Mouse (Mus musculus) embryo, embryonic 9.5 days (tissue): ENCODE measurements around the gene Ncapd3.
A peak's percentile ranks its signal among the peaks of the same experiment; 100 is the strongest.

Source experiments
- DNase-seq: peaks from one replicate; pipeline ENCODE4 v3.0.0-alpha.2; 2017; ENCODE audit errors: extremely low spot score

Ncapd3 gene

DNA sequence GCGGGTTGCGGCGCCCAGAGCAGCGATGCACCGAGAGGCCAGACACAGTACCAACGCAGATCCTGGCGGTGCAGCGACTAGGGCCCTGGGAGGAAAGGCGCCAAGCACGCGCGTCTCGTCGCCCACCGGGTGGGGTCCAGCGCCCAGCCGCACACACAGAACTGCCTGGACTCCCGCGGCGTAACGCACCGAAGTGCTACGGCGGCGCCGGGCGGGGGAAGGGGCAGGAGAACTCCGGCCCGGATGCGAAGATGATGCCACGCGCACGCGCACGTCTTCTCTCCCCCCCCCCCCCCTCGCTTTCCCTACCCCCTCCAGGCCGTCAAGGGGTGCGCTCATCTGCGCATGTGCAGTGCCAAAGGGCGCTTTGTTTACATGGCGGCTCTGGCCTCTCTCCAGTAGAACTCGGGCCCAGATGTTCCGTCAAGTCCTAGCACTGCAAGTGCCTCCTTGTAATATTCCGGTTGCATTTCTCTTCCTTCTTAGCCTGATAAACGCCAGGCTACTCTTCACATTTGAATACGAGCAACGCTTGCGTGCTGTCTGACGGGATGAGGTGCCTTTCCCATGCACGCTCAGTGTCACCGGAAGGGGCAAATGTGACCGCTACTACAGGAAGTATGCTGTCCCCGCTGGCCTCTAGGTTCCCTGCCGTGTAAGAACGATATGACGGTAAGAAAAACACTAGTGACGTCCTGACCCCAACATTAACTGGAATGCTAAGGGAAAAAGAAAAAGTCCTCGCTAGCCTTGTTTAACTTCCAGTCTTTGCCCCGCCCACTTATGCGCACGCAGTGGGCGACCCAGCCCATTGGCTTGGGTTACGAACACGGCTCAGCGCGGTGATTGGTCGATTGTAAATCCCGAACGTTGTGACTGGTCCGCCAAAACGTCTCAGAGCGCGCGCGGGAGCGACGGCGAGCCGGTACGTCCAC, at the start of gene Ncapd3, which contains the start of gene Vps26b:
Gene Ncapd3, plus strand, starts transcription at position 348 of the 935 bp plus-strand sequence.
Gene Vps26b, minus strand, starts transcription at position 238 of the 935 bp plus-strand sequence.
- DNase-seq: peak; percentile 95

DNA sequence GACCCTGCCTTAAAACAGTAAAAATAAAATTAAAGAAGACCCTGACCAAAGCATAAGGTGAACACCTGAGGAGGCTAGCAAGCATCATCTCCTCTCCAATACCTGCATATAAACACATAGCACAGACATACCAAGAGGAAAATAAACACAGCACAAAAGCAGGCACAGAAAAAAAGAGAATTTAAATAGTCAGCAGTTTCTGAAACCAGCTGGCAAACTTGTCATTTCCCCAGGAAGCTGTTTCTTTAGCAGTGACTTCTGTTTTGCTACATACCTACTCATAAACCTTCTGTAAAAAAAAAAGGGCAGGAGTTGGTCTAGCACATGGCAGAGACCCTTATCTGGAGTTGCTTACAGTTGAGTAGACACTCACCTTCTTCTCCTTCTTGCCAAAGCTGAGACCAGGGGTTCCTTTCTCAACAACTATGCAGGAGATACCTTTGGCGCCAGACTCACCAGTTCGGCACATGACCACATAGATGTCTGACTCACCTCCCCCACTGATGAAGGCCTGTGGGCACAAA, 44.8 kb upstream of the Ncapd3 start:
- no peak for DNase-seq

DNA sequence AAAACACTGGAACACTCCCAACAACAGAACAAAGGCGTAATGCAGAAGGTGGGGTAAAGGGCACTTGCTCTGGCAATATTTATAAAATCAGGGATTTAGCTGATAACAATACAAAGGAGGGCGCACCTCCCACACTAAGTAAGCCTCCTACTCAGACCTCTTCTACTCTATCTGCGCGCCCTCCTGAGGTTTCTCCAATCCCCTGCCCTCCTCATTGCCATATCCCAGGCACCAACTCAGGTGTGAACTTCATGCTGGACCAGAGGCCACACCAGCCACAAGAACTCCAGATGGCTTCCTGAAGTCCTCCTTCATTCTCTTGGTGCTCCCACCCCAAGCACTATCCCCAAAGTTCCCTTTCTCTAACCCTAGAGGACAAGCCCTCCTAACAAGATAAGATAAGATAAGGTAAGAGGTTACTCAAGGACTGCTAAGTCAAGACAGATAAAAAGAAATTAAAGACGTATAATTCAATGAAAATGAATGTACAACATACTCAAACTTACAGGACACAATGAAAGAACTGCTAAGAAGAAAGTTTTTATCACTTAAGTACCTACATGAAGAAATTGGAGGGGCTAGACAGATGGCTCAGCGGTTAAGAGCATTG, 44.2 kb upstream of the Ncapd3 start:
- no peak for DNase-seq

DNA sequence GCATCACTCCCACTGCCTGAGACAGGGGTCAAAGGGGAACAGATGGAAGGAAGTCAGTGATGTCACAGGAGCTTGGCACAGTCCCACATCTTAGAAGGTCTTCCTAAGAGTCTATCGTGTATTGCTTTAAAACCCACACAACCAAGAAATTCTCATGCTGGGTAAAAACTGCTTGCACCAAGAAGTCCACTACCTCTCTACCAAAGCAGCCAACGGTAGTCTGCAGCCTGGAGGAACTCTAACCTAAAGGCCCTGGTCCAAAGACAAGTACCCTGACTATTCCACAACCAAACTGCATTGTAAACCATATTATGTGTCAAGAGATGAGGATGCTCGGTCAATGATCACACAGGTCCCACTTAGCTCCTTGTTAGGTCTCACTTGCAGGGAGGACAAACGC, 39.8 kb upstream of the Ncapd3 start:
- no peak for DNase-seq

DNA sequence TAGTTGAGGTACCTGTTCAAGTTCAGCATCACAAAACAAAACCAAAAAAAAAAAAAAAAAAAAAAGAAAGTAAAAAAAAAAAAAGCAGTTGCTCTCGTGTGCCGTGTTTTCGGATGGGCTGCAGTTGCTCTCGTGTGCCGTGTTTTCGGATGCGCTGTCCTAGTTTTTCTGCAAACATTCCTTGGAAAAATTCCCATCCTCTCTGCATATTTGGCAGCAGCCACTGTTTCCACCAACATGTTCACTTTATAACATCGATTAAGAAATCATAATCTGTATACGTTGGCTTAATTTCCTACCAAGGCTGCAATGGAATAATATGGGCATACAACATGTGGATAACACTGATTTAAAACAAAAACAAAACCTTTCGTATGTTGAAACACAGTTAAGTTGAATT, 36.9 kb upstream of the Ncapd3 start:
- no peak for DNase-seq

DNA sequence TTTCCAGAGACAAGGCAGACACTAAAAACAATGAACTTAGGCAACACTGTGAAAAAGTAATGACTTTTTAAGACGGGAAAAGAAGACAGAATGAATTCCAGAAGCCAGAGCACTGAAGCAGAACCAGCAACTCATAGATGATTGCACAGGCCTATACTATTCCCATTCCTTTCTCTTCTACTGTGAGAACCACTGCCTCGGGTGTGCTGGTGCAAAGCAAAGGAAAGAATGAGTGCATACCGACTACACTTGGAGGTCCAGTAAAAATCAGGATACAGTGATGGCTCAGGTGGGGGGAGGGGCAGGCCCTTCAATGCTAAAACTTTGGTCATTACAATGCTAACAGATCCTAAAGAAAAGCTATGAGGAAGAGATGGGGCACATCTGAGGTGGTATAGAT, 36.1 kb upstream of the Ncapd3 start:
- no peak for DNase-seq

DNA sequence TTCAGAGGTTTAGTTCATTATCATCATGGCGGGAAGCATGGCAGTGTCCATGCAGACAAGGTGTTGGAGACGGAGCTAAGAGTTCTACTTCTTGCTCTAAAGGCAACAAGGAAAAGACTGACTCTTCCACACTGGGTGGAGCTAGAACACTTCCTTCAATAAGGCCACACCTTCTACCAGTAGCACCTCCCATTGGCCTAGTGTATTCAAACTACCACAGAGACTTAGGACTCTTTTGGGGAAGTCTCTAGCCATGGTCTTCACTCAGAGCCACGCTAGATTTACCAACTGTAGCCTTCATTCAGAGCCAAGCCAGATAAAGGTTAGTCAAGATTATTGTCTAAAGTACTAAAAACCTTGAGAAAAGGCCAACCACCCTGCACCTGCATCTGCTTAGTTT, 32.9 kb upstream of the Ncapd3 start:
- DNase-seq: no peak

DNA sequence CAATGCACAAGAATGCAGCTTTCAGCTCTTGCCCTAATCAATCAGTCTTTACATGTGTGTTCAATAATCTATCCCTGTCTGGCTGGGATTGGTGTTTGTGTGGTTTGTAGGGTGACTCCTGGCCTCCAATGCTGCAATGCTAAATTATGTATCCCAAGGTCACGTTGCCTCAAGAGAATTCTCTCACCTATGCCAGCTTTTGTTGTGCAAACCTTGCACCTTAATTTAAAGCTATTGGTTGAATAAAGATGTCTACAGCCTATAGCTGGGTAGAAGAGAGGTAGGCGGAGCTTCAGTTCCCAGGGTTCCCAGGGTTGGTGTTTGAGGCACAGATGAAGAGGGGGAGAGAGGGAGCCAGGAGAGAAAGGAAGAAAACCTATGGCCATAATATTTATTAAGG, 32.5 kb upstream of the Ncapd3 start:
- no peak for DNase-seq

DNA sequence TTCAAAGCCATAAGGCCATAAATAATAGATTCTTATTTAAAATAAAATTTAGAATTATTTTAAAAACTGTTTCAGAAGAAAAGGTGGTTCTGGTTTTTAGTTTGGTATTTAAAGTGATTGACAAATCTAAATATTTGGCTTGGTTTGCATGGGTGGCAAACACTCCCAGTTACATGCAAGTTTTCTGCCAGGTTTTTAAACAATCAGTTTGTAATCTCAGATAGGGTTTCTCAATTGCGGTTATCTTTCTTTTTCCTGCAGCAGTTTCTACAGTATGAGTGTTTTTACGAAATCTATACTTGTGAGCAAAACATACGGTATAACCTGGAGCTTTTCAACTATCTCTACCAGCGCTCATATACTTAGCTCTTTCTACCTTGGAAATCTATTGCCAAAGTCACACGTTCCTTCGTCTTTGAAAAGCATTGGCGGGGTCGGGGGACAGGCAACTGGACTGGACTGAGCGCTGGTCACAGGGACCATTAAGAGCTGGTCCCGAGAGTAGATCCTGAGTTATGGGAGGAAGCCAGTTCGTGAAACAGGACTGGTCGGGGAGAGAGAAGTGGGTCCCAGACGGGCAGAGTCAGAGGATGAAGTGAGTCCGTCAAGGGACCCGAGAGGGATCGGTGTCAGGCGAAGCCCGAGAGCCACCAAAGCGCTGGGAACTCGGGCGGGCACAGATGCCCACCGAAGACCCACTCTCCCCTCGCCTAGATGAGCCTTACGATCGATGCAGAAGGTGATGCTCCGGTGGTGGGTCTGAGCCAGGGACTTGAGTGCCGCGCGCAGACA, 31.1 kb upstream of the Ncapd3 start:
- no peak for DNase-seq

DNA sequence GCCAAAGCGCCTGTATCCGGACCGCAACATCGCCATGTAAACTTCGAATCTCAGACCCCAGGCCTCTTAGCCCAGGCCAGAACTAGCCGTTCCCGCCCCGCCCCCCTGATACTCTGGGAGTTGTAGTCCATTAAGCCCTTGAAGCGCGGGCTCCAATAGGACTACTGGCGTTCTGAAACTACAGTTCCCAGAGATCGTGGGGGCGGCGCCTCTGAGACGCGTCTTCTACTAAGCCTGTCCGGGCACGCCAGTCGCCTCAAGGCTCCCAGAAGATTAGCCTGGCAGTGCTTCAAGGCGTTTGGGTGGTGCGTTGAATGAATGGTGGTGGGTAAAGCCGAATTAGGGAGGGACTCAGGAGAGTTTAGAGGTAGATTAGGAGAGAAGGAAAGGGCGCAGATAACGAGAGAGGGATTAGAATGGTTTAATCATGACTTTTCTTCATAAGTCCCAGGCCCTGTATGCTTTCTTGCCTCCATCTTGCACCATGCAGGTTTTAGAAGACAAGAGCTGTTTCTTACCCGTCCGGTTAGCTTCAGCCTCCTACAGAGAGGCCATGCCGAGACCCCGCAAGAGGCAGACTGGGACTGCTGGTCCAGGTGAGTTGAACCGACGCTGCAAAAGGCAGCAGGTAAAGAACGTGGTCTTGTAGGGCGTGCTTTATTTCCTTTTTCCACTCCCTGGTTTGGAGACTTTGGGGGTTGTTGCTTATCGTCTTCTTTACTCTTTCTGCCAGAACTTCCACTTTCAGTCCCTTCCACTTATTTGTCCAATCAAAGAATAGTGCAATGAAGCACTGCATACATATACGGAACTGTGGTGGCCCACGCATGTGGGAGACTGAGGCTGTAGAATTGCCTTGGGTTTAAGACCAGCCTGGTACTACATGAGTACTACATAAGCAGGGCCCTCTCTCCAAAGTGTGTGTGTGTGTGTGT, 30.2 kb upstream of the Ncapd3 start, which contains the start of the genes Acad8 and Thyn1:
Gene Acad8, minus strand, starts transcription at position 106 of the 935 bp plus-strand sequence.
Gene Thyn1, plus strand, starts transcription at position 250 of the 935 bp plus-strand sequence.
- DNase-seq: peak; percentile 94

DNA sequence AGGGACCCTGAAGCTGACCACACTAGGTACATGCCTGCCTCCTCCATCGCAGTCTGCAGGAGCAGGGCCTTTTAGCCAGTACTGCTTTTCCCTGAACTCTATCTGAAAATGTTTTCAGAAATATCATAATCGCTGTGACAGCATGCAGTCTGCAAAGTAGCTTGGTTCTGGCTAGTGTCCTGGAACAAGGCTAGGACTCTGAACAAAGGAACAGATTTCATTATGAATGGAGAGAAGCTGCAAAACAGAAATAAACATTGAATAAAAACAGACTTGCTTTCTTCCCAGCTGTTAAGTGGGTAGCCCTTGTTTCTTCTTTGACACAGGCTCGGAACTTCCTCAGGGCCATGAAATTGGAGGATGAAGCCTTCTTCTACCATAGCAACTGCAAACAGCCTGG, 24.7 kb upstream of the Ncapd3 start:
- no peak for DNase-seq

DNA sequence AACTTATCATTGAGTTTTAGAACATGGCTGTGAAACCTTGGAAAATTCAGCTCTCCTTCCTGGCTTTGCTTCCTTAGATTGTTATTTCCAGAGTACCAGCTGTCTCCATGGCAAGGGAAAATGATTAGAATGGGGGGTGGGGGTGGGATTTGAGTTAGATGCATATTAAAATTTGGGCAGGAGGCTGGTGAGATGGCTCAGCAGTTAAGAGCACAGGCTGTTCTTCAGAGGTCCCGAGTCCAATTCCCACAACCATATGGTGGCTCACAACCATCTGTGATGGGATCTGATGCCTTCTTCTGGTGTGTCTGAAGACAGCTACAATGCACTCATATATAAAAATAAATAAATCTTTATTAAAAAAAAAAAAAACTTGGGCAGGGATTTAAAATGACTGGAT, 24.0 kb upstream of the Ncapd3 start:
- DNase-seq: no peak

DNA sequence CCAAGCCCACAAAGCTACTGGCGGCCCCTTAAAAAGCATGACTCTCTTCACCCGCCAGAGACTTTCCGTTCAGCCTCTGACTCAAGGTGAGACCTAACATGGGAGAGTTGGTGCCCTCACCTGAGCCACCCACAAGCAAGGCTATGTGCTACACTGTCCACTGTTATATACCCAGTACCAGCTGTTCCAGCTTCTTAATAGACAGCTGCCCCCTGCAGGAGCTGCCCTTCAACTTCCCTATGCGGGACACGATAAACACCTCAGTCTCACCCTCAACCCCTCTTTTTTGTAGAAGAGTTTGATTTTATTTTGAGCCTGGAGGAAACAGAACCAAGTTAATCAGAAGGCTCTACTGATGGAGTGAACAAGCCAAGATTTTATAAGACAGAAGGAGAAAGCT, 23.1 kb upstream of the Ncapd3 start:
- DNase-seq: no peak

DNA sequence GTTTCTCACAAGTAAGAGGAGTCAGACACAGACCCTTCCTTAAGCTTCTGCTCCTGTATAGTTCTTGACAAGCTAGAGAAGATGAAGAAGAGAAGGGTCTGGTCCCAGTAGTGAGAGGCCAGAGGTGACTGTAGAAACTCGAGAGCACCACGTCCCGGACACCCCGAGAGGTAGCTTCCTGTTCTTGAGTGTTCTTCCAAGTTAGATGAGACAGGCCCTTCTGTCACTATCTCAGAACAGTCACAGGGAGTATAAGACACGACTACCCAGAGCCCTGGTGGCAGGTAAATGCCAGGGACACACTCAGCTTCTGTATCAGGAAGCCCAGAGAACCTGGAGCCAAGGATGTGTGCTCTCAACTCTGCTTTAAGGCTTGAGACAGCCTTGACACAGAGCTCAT, 20.7 kb upstream of the Ncapd3 start:
- DNase-seq: no peak

DNA sequence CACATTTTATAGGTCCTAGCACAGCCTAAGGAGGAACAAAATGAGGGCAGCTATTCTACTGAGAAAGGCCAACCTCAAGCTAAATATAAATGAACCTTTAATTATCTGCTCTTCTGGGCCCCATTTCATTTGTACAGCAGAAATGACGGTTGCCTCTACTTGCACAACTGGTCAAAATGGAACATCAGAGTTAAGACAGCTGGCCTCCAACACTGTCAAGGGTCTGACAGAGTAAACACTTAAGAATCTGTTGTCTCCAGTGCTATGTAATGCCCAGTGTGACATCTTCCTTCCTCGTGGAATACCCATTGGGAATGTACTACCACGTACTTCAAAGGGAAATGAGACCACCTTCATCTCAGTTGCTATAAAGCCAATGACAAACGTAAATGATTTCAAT, 18.4 kb upstream of the Ncapd3 start:
- no peak for DNase-seq

DNA sequence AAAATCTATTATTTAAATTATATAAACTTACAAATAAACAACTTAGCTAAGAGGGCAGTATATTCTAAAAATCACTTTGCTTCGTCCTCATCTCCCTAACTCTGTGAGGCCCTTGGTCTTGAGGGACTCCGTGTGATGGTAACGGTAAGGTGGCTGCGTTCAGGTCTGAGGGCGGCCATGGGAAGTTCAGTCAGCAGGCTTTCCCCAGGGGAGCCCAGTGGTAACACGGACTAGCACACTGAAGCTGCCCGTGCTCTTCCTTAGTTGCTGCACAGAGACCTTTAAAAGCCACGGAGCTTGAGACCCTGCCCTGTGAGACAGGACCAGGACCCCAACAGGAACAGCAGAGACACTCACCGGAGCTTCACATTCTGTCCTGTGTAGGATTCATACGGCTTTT, 11.0 kb upstream of the Ncapd3 start:
- DNase-seq: no peak

DNA sequence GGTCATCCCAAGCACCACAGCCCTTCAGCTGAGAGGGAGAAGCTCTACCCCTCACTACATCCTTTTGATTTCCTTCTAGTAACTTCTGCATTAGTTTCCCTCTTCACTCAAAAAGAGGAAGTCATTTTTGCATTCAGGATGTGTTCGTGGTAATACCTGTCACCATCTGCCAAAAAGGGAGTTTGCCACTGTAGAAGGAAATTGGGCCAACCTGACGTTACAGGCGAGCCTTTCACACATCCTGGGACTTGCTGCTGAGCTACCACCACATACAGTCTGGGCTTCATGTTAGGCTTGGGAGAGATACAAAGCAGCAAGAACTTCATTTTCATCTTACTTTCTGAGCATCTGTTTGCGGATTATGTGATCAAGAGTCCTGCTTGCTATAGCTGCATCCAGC, 6.3 kb upstream of the Ncapd3 start:
- no peak for DNase-seq

DNA sequence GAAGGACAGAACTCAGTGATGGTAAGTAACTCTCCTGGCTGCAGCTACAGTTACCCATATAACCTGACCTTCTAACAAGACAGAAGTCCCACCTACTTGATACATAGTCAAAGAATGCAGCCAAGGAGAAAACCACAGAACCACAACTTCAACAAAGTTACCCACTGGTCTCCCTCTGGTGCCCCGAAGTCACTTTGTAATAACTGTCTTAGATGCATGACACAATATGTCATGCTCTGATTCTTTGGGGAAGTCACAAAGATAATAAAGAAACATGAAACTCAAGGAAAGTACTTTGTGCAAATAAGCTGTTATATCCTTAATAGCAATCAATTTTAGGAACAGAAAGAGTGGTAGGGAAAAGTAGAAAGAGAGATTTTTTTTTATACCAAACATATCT, 3.3 kb upstream of the Ncapd3 start:
- DNase-seq: no peak

DNA sequence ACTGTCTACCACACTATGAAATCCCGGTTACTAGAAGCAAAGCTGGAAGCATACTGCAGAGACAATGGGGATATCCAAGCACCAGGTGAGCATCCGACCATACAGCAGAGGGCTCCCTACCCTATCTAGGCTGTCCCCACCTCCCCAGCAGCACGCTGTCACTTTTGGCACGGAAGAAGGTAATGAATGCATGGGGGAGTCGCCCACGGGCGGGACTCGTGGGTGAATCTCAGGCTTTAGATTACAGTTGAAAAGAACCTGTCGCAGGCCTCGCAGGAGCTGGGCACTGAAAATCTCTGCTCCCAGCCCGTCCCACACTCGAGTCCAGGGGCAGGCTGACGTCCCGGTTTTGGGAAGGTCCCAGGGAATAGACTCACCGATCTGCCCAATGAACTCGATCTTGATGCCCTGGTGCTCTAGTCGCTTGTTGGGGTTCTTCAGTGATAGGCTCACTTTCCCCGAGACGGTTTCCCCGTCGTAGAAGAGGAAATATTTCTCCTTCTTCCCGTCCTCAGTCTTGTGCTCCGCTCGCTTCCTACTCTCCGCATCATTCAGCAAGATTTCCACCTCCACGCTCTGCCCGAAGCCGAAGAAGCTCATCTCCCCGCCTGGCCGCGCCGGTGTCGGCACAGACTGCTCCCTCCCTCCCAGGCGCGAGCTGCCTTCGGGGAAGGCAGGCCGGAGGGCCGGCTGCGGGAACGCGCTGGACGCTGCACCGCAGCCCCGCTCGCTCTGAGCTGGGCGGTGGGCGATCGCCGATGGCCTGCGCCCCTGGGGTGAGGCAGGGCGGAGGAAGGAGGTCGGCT, 750 bp upstream of the Ncapd3 start:
- peak; percentile 35 for DNase-seq

DNA sequence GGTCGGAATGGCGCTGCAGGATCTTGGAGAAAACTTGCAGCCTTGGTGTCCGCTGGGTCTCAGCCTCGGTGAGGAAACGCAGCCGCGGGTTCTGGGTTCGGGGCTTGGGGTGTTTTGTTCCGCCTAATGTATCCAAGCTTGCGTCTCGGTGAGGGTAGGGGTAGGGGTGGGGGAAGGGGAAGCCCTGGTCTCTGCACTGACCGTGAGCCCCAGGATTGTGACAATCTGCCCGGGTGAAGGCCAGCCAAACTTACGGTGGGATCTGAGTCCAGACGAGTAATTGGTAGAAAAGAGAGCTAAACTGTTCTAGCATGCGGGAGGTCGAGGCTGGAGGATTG, 757 bp downstream of the Ncapd3 start:
- DNase-seq: no peak
